ENCODE assay signal across 8 mouse cellular contexts in genomic region chr4:62763990-62764389, GRCm38 (mm10).
A peak's percentile ranks its signal among the peaks of the same experiment; 100 is the strongest.
DNase-seq lines count a peak whose midpoint lies in the region; ATAC-seq and TF ChIP-seq lines count a peak whose summit lies in the region.

No protein-coding gene starts in this region.

- no peak for TF ChIP-seq EP300 in MEL (IDR thresholded peaks at IDR 0.05; ENCODE audit: low read depth in 1 of 2, low read length in 2 of 2)

- H3K36me3 ChIP-seq in MEL (ENCODE audit: control insufficient read depth in 1 of 2, insufficient read depth in 2 of 2, low read length in 2 of 2): no peaks in the 10 kb centered on the region
- no peaks in the 10 kb centered on the region for H3K36me3 ChIP-seq in hindbrain, embryonic 10.5 days
- H3K36me3 ChIP-seq in lung, embryonic 14.5 days (ENCODE audit: insufficient read depth): no peaks in the 10 kb centered on the region
- no peaks in the 10 kb centered on the region for H3K36me3 ChIP-seq in thymus, adult 2 months (ENCODE audit: control insufficient read depth, insufficient read depth, low read length)

- no peaks in the 10 kb centered on the region for H3K27me3 ChIP-seq in MEL (ENCODE audit: control insufficient read depth in 1 of 2, insufficient read depth in 2 of 2, low read length in 2 of 2)
- no peaks in the 10 kb centered on the region for H3K27me3 ChIP-seq in hindbrain, embryonic 10.5 days (ENCODE audit: insufficient read depth, poor library complexity, severe bottlenecking)
- no peaks in the 10 kb centered on the region for H3K27me3 ChIP-seq in lung, embryonic 14.5 days (ENCODE audit: insufficient read depth, low read length)
- no peaks in the 10 kb centered on the region for H3K27me3 ChIP-seq in thymus, adult 2 months (ENCODE audit: control insufficient read depth, insufficient read depth, low read length)

- TF ChIP-seq CTCF in MEL (IDR thresholded peaks at IDR 0.05 in 2 of 3, conservative IDR thresholded peaks at IDR 0.05 in 1 of 3; ENCODE audit: control insufficient read depth in 1 of 3, insufficient read depth in 1 of 3, low read depth in 2 of 3, low read length in 3 of 3, poor library complexity in 1 of 3, severe bottlenecking in 1 of 3): peak; percentile 52 to 69 (median 63)
- TF ChIP-seq CTCF in lung, embryonic 14.5 days (IDR thresholded peaks at IDR 0.05; ENCODE audit: low read depth): peak; percentile 97
- TF ChIP-seq CTCF in thymus, adult 2 months (IDR thresholded peaks at IDR 0.05; ENCODE audit: borderline replicate concordance, control insufficient read depth, extremely low read depth, insufficient read depth, low read length, poor library complexity): peak; percentile 82; the same call in 1 of the 2 replicates

- TF ChIP-seq RAD21 in MEL (IDR thresholded peaks at IDR 0.05; ENCODE audit: low read depth, low read length): peak; percentile 66

- no peaks in the 10 kb centered on the region for H3K79me2 ChIP-seq in MEL (ENCODE audit: control insufficient read depth, insufficient read depth, low read length, poor library complexity)

- H3K9ac ChIP-seq in MEL (ENCODE audit: control insufficient read depth, low read depth, low read length, poor library complexity, severe bottlenecking): no peak overlapping the region
- no peak overlapping the region for H3K9ac ChIP-seq in lung, embryonic 14.5 days

- no peaks in the 10 kb centered on the region for H3K9me3 ChIP-seq in MEL (replicated peaks; ENCODE audit: insufficient read depth, low read length)
- no peaks in the 10 kb centered on the region for H3K9me3 ChIP-seq in hindbrain, embryonic 10.5 days
- H3K9me3 ChIP-seq in lung, embryonic 14.5 days (ENCODE audit: low read depth, low read length): no peaks in the 10 kb centered on the region

- ATAC-seq in lung, embryonic 14.5 days (ENCODE audit: insufficient read depth): peak; percentile 88

- 20% methylated on average over 5 of the region's 5 CpGs for WGBS in hindbrain, embryonic 10.5 days
- WGBS in lung, embryonic 14.5 days: 10% methylated on average over 5 of the region's 5 CpGs
- 11% methylated on average over 5 of the region's 5 CpGs for WGBS in thymus, adult 2 months

- H3K27ac ChIP-seq in MEL (ENCODE audit: control insufficient read depth, low read depth, low read length): no peak overlapping the region
- no peak overlapping the region for H3K27ac ChIP-seq in hindbrain, embryonic 10.5 days
- no peak overlapping the region for H3K27ac ChIP-seq in lung, embryonic 14.5 days (ENCODE audit: low read depth)
- no peak overlapping the region for H3K27ac ChIP-seq in thymus, adult 2 months (ENCODE audit: control insufficient read depth, insufficient read depth, low read length)

- no peaks in the 10 kb centered on the region for H3K4me1 ChIP-seq in MEL (ENCODE audit: control insufficient read depth in 1 of 2, insufficient read depth in 2 of 2, low read length in 2 of 2)
- peaks cover 10% of the 10 kb centered on the region; the same call in 1 of the 2 replicates for H3K4me1 ChIP-seq in hindbrain, embryonic 10.5 days (replicated peaks)
- peaks cover 9% of the 10 kb centered on the region for H3K4me1 ChIP-seq in lung, embryonic 14.5 days (ENCODE audit: insufficient read depth)
- no peaks in the 10 kb centered on the region for H3K4me1 ChIP-seq in thymus, adult 2 months (replicated peaks; ENCODE audit: control insufficient read depth, insufficient read depth, low read length)

- no peak for TF ChIP-seq POLR2A in MEL (IDR thresholded peaks at IDR 0.05; ENCODE audit: control insufficient read depth in 1 of 2, insufficient read depth in 1 of 2, low read depth in 1 of 2, low read length in 2 of 2, poor library complexity in 1 of 2)
- no peak for TF ChIP-seq POLR2A in thymus, adult 2 months (IDR thresholded peaks at IDR 0.05; ENCODE audit: control insufficient read depth, extremely low read depth, insufficient read depth, low read length, poor library complexity)

- no peak overlapping the region for H3K4me2 ChIP-seq in lung, embryonic 14.5 days

- no peak overlapping the region for H3K4me3 ChIP-seq in MEL (ENCODE audit: control insufficient read depth in 1 of 2, insufficient read depth in 1 of 2, low read depth in 2 of 2, low read length in 2 of 2)
- no peak overlapping the region for H3K4me3 ChIP-seq in hindbrain, embryonic 10.5 days
- no peak overlapping the region for H3K4me3 ChIP-seq in lung, embryonic 14.5 days (ENCODE audit: low read depth, low read length)
- no peak overlapping the region for H3K4me3 ChIP-seq in thymus, adult 2 months (ENCODE audit: control insufficient read depth, insufficient read depth, low read length)

- peak; percentile 31 for DNase-seq in MEL (ENCODE audit: low read depth, low spot score)
- DNase-seq in cerebellum, adult 8-10 months: peak; percentile 79
- DNase-seq in frontal cortex, postnatal 10 days (ENCODE audit: low spot score in 2 of 2): peak; percentile 48 to 83
- peak; percentile 82 for DNase-seq in hindbrain, embryonic 10.5 days (ENCODE audit: low spot score)
- peak; percentile 77 to 86 for DNase-seq in layer of hippocampus, adult 8-10 months (ENCODE audit: low spot score in 2 of 2)
- peak; percentile 93 for DNase-seq in lung, embryonic 14.5 days
- peak; percentile 52 for DNase-seq in ovary, postnatal 10 days (ENCODE audit: low spot score)
- peak; percentile 85 for DNase-seq in thymus, adult 2 months

TF ChIP-seq in MEL, 35 proteins besides CTCF, POLR2A, EP300 and RAD21:
- TF ChIP-seq SMC3 (IDR thresholded peaks at IDR 0.05; ENCODE audit: low read depth, low read length): peak; percentile 59
- no peak for TF ChIP-seq CHD1 (IDR thresholded peaks at IDR 0.05; ENCODE audit: low read depth, low read length)

Comparison
In these comparisons a context has a peak if more than half of its experiments do, and no peak if none do; other contexts are left out.
1. DNase-seq: peak in every context shown above with its lines; median percentile 93 in lung, embryonic 14.5 days; 85 in thymus, adult 2 months; 82 in hindbrain, embryonic 10.5 days; 82 in layer of hippocampus, adult 8-10 months; 79 in cerebellum, adult 8-10 months; 66 in frontal cortex, postnatal 10 days; 52 in ovary, postnatal 10 days; 31 in MEL.